Mouse (Mus musculus) hindbrain, postnatal 0 days (tissue): ENCODE data around the gene Itgav. TPM values are rescaled to one million over a fixed set of nuclear protein-coding genes. Genes with fewer than 3 reads are reported as not detected.

ENCODE experiments used
- ATAC-seq: fragments of 200-750 bp; cut with Nextera tagmentation; 2 replicates; pipeline ENCODE4 v1.8.0; 2017; ENCODE audit warnings: mild to moderate bottlenecking, moderate TSS enrichment, moderate library complexity
- DNase-seq: peaks from one replicate; pipeline ENCODE4 v3.0.0-alpha.2; 2015; ENCODE audit warnings: low spot score
- H3K27ac ChIP-seq: fragments of 300-500 bp; sonication (generic); 2 replicates; pipeline ENCODE4 v1.5.1; 2014; ENCODE audit warnings: mild to moderate bottlenecking
- H3K27me3 ChIP-seq: fragments of 300-500 bp; sonication (generic); 2 replicates; pipeline ENCODE4 v1.6.1; 2014; ENCODE audit warnings: low read length, mixed read lengths; ENCODE audit not compliant: insufficient read depth
- H3K36me3 ChIP-seq: fragments of 300-500 bp; sonication (generic); 2 replicates; pipeline ENCODE4 v1.6.1; 2014; ENCODE audit warnings: low read length, mixed read lengths; ENCODE audit not compliant: insufficient read depth
- H3K4me1 ChIP-seq: fragments of 300-500 bp; sonication (generic); 2 replicates; pipeline ENCODE4 v1.6.1; 2014; ENCODE audit warnings: antibody characterized with exemption, low read length, mixed read lengths; ENCODE audit not compliant: insufficient read depth
- H3K4me2 ChIP-seq: fragments of 300-500 bp; sonication (generic); 2 replicates; pipeline ENCODE4 v1.6.1; 2014; ENCODE audit warnings: low read depth, mild to moderate bottlenecking, low read length, moderate library complexity, mixed read lengths
- H3K4me3 ChIP-seq: fragments of 300-500 bp; sonication (generic); 2 replicates; pipeline ENCODE4 v1.5.1; 2014; ENCODE audit warnings: low read length
- H3K9ac ChIP-seq: fragments of 300-500 bp; sonication (generic); replicated peaks from 2 replicates; pipeline ENCODE4 v1.6.1; 2014; ENCODE audit warnings: mild to moderate bottlenecking, low read length, moderate library complexity, mixed read lengths
- H3K9me3 ChIP-seq: fragments of 300-500 bp; sonication (generic); 2 replicates; pipeline ENCODE4 v1.6.1; 2016; ENCODE audit warnings: low read length, mixed read lengths
- CTCF ChIP-seq: IDR thresholded peaks from 2 replicates; pipeline ENCODE4 v1.5.1; 2016; ENCODE audit warnings: antibody characterized with exemption, control low read depth, low read depth
- WGBS: fragments of 180-500 bp; shearing (Covaris S2); extraction: QIAGEN DNeasy Blood & Tissue Kit; methylation state at CpG from one replicate; pipeline ENCODE4 v1.1.7; 2014; 5-methylcytosine and 5-hydroxymethylcytosine counted together
- polyA plus RNA-seq: library from polyadenylated mRNA; unstranded; fragments of >200 nt; fragmentation: Nextera tagmentation; extraction: Ambion mirVana; gene quantifications from 2 replicates; pipeline ENCODE4 v1.2.1, GENCODE M21; 2015
- total RNA-seq: library from RNA; depleted of rRNA; stranded (reverse); fragments of >200 nt; gene quantifications from 2 replicates; pipeline ENCODE4 v1.2.3, GENCODE M21; 2014

Gene Itgav
- total and polyA plus RNA-seq, 2 experiments from 2014 or later: 30.8 to 47.4 TPM

DNA sequence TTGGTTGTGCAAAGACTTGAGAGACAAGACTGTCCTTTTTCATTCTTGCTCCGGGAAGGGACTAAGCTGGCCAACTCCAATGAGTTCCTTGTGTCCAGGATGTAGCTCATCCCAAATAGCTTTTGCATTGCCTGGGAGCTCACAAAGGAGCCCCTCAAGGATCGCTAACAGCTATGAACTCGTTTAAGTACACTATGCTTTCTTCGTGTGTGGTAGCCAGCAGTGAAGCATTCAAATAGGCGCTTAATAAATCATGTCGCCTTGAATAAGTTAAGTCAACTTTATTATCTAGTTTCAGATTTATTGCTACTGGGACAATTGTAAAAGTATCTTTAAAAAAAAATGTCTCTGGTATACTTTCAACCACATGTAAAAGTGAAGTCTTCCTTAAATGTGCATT lies 42.4 kb upstream of the Itgav start:
- Histone ChIP-seq H3K27me3 (no peaks in the 10 kb centered on the region), H3K27ac (no peak overlapping the region), H3K9ac (no peak overlapping the region), H3K4me1 (no peaks in the 10 kb centered on the region), H3K9me3 (no peaks in the 10 kb centered on the region), H3K4me3 (no peak overlapping the region), H3K36me3 (no peaks in the 10 kb centered on the region), H3K4me2 (no peak overlapping the region)
- ATAC-seq: no peak
- 57% methylated on average over 6 of the region's 6 CpGs for WGBS
- TF ChIP-seq CTCF: no peak
- no peak for DNase-seq

GRCm38 (mm10) chr2:83682282-83682681 lies 41.9 kb upstream of the Itgav start:
- no peaks in the 10 kb centered on the region for H3K9me3 ChIP-seq
- H3K27ac ChIP-seq: no peak overlapping the region
- no peak overlapping the region for H3K4me3 ChIP-seq
- H3K36me3 ChIP-seq: no peaks in the 10 kb centered on the region
- WGBS: 73% methylated on average over 8 of the region's 8 CpGs
- ATAC-seq (no peak), DNase-seq (no peak)
- no peaks in the 10 kb centered on the region for H3K4me1 ChIP-seq
- H3K4me2 ChIP-seq: no peak overlapping the region
- H3K9ac ChIP-seq: no peak overlapping the region
- no peaks in the 10 kb centered on the region for H3K27me3 ChIP-seq
- TF ChIP-seq CTCF: no peak

- Histone ChIP-seq H3K4me1 (no peaks in the 10 kb centered on the region), H3K9me3 (no peaks in the 10 kb centered on the region; the same call in 1 of the 2 replicates), H3K4me3 (no peak overlapping the region), H3K9ac (no peak overlapping the region), H3K27ac (no peak overlapping the region), H3K4me2 (no peak overlapping the region), H3K36me3 (no peaks in the 10 kb centered on the region), H3K27me3 (no peaks in the 10 kb centered on the region)
- no peak for DNase-seq
- WGBS: 83% methylated on average over 9 of the region's 9 CpGs
- TF ChIP-seq CTCF: no peak
- no peak for ATAC-seq
These were observed 40.3 kb upstream of the Itgav start for GRCm38 (mm10) chr2:83683731-83684519.

DNA sequence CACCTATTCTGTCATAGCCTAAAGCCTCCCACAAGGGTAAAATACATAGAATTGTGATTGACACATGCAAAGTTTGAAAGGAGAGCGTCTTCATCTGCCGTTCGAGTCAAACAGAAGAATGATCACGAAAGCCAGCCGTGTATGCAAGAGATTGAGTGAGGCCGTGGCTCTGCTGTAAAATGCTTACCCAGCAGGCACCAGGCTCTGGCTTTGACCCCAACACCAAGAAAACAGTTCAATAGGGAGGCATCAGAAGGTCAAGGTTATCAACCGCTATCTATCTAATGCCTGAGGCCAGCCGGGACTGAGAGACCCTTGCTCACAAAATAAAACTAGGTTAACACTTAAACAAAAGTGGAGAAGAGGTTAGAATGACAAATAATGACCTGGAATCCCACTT lies 39.5 kb upstream of the Itgav start:
- Histone ChIP-seq H3K27me3 (no peaks in the 10 kb centered on the region), H3K4me2 (no peak overlapping the region), H3K27ac (no peak overlapping the region), H3K4me3 (no peak overlapping the region), H3K36me3 (no peaks in the 10 kb centered on the region), H3K4me1 (no peaks in the 10 kb centered on the region), H3K9me3 (no peaks in the 10 kb centered on the region; the same call in 1 of the 2 replicates), H3K9ac (no peak overlapping the region)
- ATAC-seq (no peak), DNase-seq (no peak)
- WGBS: 87% methylated on average over 8 of the region's 8 CpGs
- TF ChIP-seq CTCF: no peak

DNA sequence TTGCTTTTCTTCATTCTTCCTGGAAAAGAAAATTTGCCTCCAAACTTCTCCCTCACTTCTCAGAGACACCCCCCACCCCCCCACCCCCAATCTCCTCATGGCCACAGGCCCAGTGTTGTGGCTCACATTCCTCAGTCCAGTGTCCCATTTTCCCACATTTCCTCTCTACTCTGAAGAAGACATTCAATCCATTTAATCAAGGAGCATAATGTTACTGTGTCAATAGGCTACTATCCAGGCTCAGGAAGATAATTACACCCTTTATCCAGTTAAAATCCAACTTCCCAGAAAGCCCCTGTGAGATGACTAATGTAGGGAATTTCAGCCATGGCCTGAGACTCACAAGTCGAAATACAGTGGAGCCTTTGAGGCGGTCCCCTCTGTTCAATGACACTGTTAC lies 33.8 kb upstream of the Itgav start:
- no peak overlapping the region for H3K9ac ChIP-seq
- H3K4me3 ChIP-seq: no peak overlapping the region
- H3K4me2 ChIP-seq: no peak overlapping the region
- H3K36me3 ChIP-seq: no peaks in the 10 kb centered on the region
- H3K4me1 ChIP-seq: no peaks in the 10 kb centered on the region
- H3K27ac ChIP-seq: no peak overlapping the region
- 73% methylated on average over 2 of the region's 2 CpGs for WGBS
- TF ChIP-seq CTCF: no peak
- no peaks in the 10 kb centered on the region; the same call in 1 of the 2 replicates for H3K9me3 ChIP-seq
- ATAC-seq: no peak
- H3K27me3 ChIP-seq: no peaks in the 10 kb centered on the region
- no peak for DNase-seq

DNA sequence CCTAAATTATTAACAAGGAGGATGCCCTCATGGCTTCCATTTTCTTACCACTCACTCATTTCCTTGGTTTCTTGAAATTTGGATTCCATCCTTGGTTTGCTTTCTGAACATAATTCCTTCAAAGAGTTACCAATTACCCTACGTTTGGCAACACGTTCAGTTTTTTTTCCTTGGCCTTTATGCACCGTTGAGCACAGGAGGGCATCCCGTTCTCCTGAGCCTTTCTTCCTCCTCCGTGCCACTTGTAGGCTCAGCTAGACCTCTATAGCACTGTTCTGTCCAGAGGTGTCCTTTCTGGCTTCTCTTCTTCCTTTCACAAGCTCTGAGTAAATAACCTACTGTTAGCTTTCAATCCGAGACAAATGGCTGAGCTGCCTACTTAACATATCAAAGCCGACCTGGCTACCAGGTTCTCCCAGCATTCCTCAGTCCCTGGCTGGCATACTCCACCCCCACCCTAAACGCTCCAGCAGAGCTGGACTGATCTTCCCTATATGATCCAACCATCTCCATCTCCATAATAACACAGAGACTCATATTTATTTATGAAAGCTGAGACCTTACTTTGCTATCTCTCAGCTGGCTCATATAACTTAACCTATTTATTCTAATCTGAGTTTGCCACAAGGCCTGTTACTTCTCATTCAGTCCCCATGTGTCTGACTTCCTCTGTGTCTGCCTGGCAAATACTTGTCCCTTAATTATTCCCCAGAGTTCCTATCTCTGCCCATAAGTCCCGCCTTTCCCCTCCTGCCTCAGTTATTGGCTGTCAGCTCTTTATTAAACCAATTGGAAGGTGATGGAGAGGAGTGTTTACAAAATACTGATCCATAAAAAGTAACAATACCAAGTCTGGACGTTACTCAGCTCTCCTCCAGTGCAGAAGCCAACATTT lies 31.3 kb upstream of the Itgav start:
- Histone ChIP-seq H3K9ac (no peak overlapping the region), H3K9me3 (no peaks in the 10 kb centered on the region; the same call in 1 of the 2 replicates), H3K27ac (no peak overlapping the region), H3K4me3 (no peak overlapping the region), H3K4me1 (no peaks in the 10 kb centered on the region), H3K4me2 (no peak overlapping the region), H3K27me3 (no peaks in the 10 kb centered on the region), H3K36me3 (no peaks in the 10 kb centered on the region)
- DNase-seq (no peak), ATAC-seq (no peak)
- WGBS: 18% methylated on average over 10 of the region's 10 CpGs
- no peak for TF ChIP-seq CTCF
